Mouse (Mus musculus) heart, postnatal 25 days (tissue): Measurements from ENCODE around the gene Chst4. TPM values are rescaled to one million over a fixed set of nuclear protein-coding genes. Genes with fewer than 3 reads are reported as not detected.
"Not testable (repeated sequence)": the region's sequence is repeated elsewhere in the genome, so short reads cannot be mapped to it uniquely, and the experiment has no call there.

Source experiments
- DNase-seq: peaks from one replicate; pipeline ENCODE4 v3.0.0; 2022; ENCODE audit warnings: low spot score
- intact Hi-C: fragments of 180-260 bp; cut with DNase I; formaldehyde crosslinking; loops from one replicate; pipeline ENCODE4 v1.15.1; 2025
- total RNA-seq, 2 experiments: library from RNA; stranded (reverse); gene quantifications; 2 replicates each; pipeline ENCODE4 v1.2.3; 2021

Gene Chst4
- 1 to 10 TPM; 3.6 to 5.8 TPM for total RNA-seq

- intact Hi-C loops, result no loop called here
These were observed at the start of gene Chst4 for GRCm38 (mm10) chr8:110039659-110040058. TSS of gene Chst4 (minus strand) at chr8:110039740.

GRCm38 (mm10) chr8:110082416-110083105 lies 43.0 kb upstream of the Chst4 start:
- DNase-seq, result no peak
- intact Hi-C loops, result no loop called here

More at GRCm38 (mm10) chr8:110039659-110040058, at the start of gene Chst4:
- no peak for DNase-seq

GRCm38 (mm10) chr8:110079282-110080221 lies 40.0 kb upstream of the Chst4 start, which contains the start of gene Zfp612:
TSS of gene Zfp612 (plus strand) at chr8:110079746.
- intact Hi-C loops, result no loop called here
- DNase-seq, result peak; percentile 9

- intact Hi-C loops, result loop anchor here (5.0 kb wide), 1 partner anchor 222 kb away; no protein-coding TSS in a partner anchor
- no peak for DNase-seq
These were observed 35.0 kb upstream of the Chst4 start for GRCm38 (mm10) chr8:110074496-110074895.

GRCm38 (mm10) chr8:110071600-110071999 lies 32.1 kb upstream of the Chst4 start:
- DNase-seq, result no peak
- intact Hi-C loops, result loop anchor here (1.0 to 5.0 kb wide), 3 partner anchors 60 to 219 kb away; no protein-coding TSS in a partner anchor

GRCm38 (mm10) chr8:110069706-110070105 lies 30.2 kb upstream of the Chst4 start:
- intact Hi-C loops, result loop anchor here (5.0 kb wide), 1 partner anchor 217 kb away; no protein-coding TSS in a partner anchor
- DNase-seq, result no peak

- DNase-seq, result no peak
- intact Hi-C loops, result no loop called here
These were observed 26.1 kb upstream of the Chst4 start for GRCm38 (mm10) chr8:110065676-110066075.

GRCm38 (mm10) chr8:110064606-110065365 lies 25.2 kb upstream of the Chst4 start:
- no peak for DNase-seq
- intact Hi-C loops, result no loop called here

- intact Hi-C loops, result no loop called here
- no peak for DNase-seq
These were observed 24.6 kb upstream of the Chst4 start for GRCm38 (mm10) chr8:110064161-110064560.

- DNase-seq, result no peak
- intact Hi-C loops, result no loop called here
These were observed 18.7 kb upstream of the Chst4 start for GRCm38 (mm10) chr8:110058207-110058606.

GRCm38 (mm10) chr8:110051208-110051607 lies 11.7 kb upstream of the Chst4 start:
- intact Hi-C loops, result no loop called here
- no peak for DNase-seq

- DNase-seq, result no peak
These were observed 969 bp upstream of the Chst4 start for GRCm38 (mm10) chr8:110040509-110040908.

GRCm38 (mm10) chr8:110039216-110039615 lies 324 bp downstream of the Chst4 start:
- intact Hi-C loops, result no loop called here

More at GRCm38 (mm10) chr8:110040509-110040908, 969 bp upstream of the Chst4 start:
- intact Hi-C loops, result no loop called here

GRCm38 (mm10) chr8:110036156-110036555 lies 3.4 kb downstream of the Chst4 start:
- intact Hi-C loops, result no loop called here
- no peak for DNase-seq

More at GRCm38 (mm10) chr8:110039216-110039615, 324 bp downstream of the Chst4 start:
- no peak for DNase-seq

GRCm38 (mm10) chr8:110034331-110034730 lies 5.2 kb downstream of the Chst4 start:
- intact Hi-C loops, result no loop called here
- DNase-seq, result no peak

- DNase-seq, result not testable (repeated sequence)
These were observed 5.8 kb downstream of the Chst4 start for GRCm38 (mm10) chr8:110033771-110034170.

GRCm38 (mm10) chr8:110022768-110023344 lies 16.7 kb downstream of the Chst4 start:
- intact Hi-C loops, result no loop called here
- DNase-seq, result no peak

More at GRCm38 (mm10) chr8:110033771-110034170, 5.8 kb downstream of the Chst4 start:
- intact Hi-C loops, result not testable (repeated sequence)

- DNase-seq, result no peak
These were observed 17.5 kb downstream of the Chst4 start for GRCm38 (mm10) chr8:110022081-110022480.

GRCm38 (mm10) chr8:110010868-110011267 lies 28.7 kb downstream of the Chst4 start:
- intact Hi-C loops, result loop anchor here (1.0 kb wide), 1 partner anchor 60 kb away; no protein-coding TSS in a partner anchor
- DNase-seq, result no peak

More at GRCm38 (mm10) chr8:110022081-110022480, 17.5 kb downstream of the Chst4 start:
- intact Hi-C loops, result no loop called here
